Mouse (Mus musculus) heart, adult 11 months (tissue): ENCODE results near the gene Aldh9a1.

ENCODE experiments used
- DNase-seq: peaks from one replicate; pipeline ENCODE4 v3.0.0; 2022

The Aldh9a1 gene

DNA sequence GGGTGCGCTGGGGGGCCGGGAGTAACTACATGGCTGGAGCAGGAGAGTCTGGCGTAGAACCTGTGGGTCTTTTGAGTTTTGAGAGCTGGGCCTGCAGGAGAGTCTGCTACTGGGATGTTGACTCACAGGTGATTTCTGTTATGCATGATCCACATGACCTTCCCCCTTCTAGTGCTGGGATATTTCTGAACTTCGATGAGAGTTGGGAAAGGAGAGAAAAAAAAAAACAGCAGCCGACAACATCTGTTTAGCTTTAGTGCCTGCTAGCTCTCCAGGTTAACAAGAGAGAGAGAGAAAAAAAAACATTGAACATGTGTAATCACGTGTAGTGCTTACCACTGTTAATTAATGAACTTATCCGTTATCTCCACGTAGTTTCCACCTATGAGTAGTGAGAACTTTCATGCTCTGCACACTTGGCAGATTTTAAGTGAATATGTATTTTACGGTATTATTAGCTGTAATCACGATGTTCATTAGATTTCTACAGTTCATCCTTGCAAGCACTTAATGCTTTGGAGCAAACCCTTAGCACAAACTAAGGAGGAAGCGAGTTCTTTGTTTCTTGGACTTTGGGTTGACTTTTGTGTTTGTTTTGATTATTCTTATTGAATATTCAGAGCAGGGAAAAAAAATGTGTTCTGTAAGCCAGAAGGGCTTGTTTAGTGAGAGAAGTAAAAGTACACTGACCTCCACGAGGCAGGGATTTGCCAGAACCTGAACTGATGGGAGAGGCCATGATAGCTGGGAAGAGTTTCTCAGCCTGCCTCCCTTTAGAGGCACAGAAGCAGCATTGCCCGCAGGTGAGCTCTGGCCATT lies 1.0 kb downstream of the Aldh9a1 start:
- DNase-seq: no peak

DNA sequence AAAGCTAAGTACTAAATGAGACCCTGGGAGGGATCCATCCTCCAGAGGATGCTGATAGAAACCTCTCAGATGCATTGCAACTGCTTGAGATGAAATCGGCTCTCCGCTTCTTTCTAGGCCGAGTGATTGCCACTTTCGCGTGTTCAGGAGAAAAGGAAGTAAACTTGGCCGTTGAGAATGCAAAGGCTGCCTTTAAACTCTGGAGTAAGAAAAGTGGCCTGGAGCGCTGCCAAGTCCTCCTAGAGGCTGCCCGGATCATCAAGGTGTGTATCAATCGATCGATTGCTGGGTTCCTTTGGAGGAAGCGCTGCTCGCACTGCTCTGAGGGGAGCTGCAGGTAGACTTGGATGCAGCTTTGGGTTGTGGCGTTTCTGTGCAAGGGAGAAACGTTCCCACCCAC lies 2.6 kb downstream of the Aldh9a1 start:
- no peak for DNase-seq

DNA sequence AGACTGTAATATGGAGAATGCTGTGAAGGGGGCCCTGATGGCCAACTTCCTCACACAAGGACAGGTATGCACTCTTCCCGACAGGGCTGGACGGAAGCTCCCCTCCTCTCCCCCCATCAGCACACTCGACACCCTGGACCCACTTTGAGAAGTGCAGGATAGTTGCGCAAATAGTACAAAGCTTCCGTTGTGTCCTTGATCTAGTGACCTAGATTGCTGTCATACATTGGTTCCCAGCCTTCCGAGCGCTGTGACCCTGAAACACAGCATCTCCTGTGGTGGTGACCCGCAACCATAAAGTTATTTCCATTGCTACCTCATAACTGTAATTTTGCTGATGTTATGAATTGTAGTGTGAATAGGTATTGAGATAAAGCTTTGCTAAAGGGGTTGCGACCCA lies 7.6 kb downstream of the Aldh9a1 start:
- no peak for DNase-seq

DNA sequence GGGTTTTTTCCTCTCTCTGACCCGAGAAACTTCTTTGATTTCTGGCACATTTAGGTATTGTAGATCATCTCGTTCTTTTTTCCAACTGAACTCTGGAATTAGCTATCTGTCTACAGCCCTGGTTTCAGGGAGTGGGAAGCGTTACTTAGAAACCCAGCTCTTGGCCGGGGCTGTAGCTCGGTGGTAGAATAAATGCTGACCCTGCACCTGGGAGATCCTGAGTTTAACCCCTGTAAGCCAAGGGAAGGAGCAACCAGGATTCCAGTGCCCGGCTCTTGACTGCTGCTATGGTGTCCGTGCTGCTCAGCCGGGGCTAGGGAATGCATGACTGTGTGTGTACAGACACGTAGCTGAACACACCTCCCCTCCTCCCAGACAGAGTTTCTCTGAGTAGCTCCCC lies 8.9 kb downstream of the Aldh9a1 start:
- DNase-seq: no peak

DNA sequence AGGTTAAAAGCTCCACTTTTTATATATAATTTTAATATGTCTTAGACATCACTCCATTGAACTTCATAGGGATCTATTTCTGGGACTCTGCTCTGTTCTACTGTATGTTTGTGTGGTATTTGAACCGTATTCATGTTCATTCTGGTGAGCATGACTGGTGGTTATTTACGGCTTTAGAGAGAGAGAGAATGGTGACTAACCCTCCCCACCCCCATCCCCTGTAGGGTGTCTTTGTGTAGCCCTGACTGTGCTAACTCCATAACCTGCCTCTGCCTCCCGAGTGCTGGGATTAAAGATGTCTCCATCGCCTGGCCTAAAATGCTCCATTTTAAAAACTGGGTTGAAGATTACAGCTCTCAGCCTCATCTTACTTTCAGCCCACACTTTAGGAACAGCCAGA lies 10.5 kb downstream of the Aldh9a1 start:
- no peak for DNase-seq

DNA sequence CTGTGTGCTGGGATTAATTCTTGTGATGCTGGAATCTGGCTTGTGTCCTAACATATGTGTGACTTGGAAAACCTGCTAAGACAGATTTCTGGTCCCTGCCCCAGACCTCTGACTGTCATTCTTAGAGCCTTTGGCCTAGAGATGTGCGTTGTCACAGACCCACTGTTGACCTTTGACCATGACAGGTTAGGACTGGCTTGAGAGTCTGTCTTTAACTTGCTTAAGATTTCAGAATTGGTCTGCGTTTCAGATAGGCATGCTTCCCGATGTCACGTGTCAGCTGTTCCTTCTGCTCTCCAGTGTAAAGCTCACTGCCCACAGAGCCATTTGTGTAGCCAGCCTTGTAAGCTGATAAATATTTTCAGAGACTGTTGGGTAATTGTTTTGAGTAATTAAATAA lies 13.0 kb downstream of the Aldh9a1 start:
- no peak for DNase-seq

DNA sequence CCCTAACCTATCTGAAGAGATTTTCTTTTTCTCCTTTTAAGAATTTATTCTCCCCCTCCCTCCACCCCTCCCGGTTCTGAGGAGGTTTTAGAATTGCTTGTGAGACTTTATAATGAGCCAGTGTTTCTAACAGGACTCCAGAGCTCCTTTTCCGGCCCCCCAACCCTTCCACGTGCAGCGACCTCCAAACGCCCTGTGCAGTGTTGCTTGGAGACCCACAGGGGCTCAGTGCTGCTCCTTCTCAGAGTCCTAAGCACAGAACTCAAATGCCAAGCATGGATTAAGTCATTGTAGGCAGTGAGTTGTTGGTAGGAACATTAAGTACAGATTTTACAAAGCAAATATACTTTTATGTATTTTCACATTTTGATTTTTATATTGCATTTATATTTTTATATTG lies 13.5 kb downstream of the Aldh9a1 start:
- DNase-seq: no peak

DNA sequence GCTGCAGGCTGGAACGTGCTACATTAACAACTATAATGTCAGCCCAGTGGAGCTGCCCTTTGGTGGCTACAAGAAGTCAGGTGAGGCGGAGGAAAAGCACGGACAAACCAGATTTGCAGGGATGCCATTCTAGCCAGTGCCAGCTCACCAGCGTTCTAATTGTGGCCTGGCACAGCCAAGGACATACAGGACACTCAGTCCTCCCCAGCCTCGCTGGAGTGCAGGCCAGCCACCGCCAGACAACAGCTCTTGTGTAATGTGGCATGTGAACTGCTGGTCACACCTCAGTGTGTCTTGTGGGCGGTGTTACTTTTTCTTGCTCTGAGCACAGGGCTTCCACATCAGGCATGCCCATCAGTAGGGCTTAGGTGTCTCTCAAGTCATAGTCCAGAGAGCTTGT lies 16.0 kb downstream of the Aldh9a1 start:
- peak; percentile 97 for DNase-seq

DNA sequence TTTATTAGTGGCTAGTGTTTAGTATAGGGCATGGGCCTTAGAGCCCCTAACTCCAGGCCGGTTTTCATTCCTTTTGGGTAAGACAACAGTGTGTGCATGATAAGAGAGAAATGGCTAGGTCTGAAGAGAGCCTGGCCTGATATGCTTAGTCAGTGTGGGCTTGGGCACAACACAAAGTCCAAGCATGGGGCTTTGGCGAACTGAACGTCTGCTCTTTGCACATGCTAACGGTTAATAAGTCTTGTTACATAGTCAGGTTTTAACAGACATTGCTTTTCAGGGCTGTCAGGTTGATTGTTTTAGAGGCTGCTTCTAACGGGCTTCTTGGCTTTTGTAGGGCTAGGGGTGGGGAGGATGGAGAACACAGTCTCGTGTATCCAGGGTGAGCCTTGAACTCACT lies 16.8 kb downstream of the Aldh9a1 start:
- DNase-seq: no peak

DNA sequence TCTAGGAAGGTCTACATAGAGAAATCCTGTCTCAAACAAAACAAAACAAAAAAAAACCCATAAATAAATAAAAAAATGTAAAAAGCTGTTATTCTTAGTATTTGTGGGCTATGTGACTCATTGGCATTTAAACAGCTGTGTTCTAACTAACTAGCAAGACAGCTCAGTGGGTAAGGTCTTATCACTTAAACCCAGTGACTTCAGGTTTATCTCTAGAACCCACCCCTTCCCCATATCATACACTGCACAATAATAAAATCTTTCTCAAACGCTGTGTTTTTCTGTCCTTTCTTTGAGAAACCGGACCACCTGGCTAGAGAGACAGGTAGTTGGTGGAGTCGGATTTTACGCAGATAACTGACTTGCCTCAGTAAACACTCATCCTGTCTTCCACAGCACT lies 18.2 kb downstream of the Aldh9a1 start:
- no peak for DNase-seq

DNA sequence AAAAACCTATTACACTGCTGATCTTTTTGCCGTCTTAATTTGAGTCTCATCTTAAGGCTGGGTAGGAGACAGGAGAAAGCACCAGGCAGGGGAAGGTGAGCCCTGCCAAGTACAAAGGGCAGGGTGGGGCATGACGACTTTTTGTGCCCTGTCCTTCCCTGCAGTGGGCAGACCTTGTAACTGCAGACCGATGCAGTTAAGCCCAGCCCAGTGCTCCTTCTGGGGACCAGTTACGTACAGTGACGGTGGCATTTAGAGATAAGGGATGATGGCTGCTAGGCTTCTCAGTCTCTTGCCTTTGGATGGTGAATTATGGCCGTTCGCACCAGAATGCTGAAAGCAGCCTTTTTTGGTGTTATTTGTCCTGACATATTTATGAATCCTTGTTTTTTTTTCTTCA lies 18.7 kb downstream of the Aldh9a1 start:
- DNase-seq: no peak

DNA sequence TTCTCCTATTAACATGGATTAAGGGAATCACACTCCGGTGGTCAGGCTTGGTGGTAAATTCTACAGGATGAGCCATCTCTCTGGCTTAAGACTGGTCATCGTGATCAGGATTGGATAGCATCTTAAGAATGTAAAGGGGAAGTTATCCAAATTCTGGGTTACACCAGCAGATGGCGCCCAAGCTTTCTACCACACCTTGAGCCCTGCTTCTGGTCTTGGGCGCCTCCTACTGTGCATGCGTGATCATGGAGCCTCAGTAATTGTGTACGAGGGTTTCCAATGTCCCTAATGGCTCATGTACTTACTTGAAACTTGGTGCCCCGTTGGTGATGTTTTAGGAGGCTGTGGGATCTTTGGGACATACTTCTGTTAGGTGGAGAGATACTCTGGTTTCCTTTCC lies 20.1 kb downstream of the Aldh9a1 start:
- peak; percentile 97 for DNase-seq

DNA sequence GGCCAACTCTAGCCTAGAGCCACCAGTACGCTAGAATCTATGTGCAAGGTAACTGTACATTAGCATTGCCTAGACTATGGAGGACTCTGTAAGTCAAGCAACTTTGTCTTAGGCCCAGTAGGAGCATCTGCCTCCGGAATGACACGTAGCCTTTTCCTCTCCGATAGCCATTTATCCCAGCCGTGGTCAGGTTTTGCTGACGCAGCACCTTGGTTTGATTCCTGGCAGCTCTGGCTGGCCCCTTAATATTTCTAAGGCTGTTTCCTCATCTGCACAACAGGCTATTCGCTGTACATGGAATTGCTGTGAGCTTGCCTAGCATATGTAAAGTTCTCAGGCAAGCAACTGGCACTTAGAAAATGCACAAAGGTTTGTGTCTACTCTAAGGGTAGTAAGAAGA lies 22.9 kb downstream of the Aldh9a1 start:
- peak; percentile 75 for DNase-seq

DNA sequence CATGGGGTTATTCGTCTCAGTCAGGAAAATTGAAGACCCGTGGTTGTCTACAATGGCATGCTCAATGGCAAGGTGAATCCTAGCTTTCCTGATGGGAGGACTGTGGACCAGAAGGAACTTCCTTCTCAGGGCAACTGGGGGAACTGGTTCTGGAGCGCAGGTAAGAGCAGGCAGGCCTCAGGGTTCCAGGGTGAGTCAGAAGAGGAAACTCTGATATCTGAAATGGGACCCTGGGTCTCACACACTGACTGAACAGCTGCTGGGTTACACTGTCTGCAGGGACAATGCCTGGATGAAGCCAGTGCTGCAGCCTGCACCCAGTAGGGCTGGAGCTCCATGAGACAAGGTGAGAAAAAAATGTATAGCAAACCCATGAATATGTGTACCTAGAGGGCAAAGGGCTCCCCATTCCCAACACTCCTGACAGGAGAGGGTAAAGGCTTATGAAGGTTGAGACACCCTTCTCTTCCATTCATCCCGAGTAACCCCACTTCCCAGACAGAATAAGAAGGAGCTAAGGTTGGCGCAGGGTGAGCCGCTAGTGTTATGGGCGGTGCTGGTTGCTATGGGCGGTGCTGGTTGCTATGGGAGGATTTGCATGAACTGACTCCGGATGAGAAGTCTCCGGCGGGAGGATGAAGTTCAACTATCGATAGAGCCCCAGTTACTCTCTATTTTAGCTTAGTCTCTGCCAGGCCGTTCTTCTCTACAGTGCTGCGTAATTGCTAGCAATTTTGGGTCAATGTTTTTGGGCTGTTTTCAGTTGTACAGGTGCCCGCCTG lies 24.4 kb downstream of the Aldh9a1 start:
- DNase-seq: peak; percentile 94

DNA sequence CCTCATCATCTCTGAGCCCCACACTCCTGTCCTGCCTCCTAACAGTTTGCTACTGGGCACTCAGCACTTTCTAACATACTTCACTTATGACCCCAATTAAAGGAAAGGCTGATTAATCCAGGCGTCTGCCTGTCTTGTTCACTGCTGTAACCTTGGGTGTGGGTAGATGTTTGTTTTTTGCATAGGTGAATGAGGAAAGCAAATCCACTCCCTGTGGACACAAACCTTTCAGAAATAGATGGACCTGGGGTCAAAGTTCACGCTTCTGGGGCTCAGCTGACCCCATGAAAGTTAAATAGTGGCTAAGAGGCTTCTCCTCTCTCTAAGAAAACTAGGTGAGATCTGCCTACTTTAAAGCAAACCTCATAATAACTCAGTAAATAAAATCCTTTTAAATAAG lies 25.2 kb downstream of the Aldh9a1 start:
- no peak for DNase-seq

DNA sequence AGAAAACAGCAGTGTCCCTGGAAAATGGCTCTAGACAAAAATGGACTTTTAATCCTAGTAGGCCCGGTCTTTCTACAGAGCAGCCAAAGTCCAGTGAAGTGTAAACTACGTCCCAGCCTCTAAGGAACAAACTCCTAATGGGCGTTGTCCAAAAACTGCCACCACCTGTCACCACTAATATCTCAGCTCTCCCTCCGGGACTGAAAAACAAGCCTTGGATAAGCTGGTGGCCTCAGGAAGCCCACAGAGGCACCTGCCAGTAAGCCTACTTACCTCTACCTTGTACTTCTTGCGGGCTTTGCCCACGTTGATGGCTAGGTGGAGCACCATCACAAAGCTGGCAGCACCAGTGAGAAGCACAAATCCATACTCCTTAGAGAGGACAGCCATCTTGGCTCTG lies 28.2 kb downstream of the Aldh9a1 start:
- DNase-seq: no peak

DNA sequence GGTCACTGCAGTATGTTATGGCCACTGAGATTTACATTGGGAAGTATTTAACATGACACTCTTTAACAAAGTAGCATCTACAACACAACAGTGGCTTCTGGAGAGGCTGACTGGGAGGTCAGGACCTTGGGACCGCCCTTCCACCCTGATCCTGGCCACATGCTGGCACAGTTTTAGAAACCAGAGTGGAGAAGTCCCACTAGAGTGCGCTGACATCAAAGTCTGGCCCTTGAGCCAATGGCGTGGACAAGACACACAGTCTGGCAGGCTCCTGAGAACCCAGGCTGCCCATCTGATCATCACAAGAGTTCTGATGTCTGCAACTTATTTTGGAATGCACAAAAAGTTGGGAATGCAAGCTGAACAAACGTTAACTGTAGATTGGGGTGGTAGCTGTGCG lies 30.0 kb downstream of the Aldh9a1 start:
- peak; percentile 90 for DNase-seq

DNA sequence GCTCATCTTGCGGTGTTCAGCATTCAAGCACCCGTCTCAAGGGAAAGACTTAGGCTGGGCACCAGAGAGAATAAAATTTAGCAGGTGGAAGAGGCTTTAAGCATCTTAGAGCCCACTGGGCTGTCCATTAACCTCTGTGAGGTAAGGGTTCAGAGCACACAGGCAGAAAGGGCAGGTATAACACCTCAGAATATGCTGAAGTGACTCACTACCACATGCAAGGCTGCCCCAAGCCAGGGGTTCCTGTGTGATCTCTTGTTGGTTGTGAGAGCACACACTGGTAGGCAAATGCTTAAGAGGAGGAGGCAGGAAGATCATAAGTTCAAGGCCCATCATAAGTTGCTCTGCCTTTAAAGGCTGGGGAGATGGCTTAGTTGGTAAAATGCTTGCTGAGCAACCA lies 30.4 kb downstream of the Aldh9a1 start:
- DNase-seq: peak; percentile 62

DNA sequence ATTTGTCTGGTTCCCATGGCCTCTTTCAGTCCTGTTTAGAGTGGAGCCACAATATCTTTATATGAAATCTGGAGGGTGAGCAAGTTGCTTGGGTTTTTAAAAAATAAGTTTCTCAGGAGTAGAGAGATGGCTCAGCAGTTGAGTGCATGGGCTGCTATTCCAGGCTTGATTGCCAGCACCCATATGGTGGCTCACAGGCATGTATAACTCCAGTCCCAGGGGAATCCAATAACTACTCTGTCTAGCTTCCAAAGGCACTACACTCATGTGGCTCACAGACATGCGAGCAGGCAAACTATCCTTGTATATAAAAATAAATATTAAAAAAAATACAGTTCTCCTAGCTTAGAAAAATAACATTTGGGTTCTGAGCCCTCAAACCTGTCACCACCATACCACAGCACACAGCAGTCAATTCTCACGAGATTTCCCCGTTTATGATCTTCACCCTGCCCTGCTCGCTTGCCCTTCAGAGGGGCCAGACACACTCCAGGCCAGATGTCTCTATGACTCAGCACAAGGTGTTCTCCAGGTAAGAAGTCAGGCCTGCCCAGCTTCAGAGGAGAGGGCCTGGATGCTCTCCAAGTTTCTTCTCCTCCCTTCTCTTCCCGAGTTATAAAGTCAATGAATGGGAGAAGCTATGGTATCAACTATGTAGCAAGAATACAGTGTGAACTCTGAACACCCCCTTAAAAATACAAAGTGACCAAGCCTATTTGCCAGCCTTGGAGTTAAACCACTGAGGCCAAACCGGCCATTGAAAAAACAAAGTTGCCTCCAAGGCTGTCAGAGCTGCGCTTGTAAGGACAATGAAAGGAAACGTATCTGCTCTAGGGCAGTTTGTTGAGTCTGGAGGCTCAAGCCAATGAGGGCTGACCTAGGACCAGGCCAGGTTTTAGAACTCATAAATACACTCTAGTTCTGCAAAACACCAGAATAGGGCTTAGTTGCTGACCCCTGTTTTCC lies 31.5 kb downstream of the Aldh9a1 start:
- DNase-seq: peak; percentile 81

DNA sequence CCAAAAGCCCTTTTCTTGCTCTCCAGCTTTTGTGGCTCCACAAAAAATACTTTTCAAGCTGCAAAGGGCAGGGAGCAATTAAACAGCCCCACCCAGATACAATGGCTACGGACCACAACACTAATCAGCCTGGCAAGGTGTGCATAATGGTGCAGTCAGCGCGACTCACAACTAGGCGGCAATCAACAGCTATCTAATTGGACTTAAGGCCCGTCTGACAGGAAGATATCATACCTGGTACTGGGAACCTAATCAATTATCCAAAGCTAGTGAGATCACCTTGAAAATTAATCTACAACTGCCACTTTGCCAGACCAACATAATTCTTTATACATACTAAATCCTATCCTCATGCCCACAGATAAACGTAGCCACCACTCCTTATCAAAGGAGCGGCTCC lies 32.5 kb downstream of the Aldh9a1 start:
- DNase-seq: peak; percentile 81

DNA sequence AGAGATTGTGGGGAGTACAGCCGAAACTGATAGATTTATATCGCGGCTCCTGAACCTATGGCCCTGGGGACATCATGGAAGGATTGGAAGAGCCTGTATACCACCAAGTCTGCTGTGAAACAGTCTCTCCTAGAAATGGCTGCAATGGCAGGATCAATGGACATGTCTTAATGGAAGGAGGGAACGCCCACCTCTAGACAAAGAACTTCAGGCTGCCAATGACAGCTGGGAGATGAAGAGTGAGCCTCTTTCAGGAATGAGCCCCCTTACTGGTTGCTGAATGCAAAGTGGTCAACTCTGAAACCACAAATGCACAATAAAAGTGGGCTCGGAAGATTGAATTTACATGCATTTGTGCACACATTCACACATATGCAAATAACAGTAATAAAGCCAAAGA lies 33.0 kb downstream of the Aldh9a1 start:
- peak; percentile 59 for DNase-seq

DNA sequence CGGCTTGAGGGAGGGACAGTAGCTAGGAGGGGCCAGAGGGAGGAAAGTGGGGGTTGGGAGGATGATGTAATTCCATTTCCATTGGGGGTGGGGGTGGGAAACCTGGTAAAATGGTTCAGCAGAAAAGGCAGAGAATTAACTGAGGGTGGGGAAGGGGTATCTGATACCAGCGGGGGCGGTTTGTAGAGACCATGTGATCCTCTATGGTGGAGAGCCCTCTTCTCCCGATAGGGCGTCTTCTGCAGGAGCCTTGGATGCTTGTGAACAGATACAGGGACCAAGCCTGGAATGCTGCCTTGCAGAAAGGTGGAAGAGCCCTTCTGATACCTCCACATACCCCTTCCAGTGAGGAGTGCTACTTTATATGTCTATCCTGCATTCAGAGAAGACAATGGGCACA lies 33.4 kb downstream of the Aldh9a1 start:
- peak; percentile 81 for DNase-seq

DNA sequence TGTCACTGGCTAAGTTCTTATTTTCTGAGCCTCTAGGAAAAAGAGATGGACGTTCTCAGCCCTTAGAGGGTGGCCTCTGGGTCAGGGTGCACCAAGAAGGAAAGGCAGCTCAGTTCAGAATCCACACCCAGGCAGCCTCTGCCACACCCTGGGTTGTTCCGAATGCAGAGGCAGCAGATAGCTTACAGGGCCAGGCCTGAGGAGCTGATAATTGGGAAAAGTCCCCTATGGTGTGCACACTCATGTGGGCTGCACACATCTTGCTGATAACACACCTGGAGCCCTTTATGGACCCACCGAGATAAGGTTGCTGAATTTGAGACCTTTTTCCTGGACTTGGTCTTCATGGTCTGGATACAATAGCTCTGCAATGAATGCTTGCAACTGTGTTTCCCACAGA lies 34.4 kb downstream of the Aldh9a1 start:
- DNase-seq: peak; percentile 76
